Mouse (Mus musculus) limb, embryonic 12.5 days (tissue): ENCODE data around the gene Syngr2. TPM values are rescaled to one million over a fixed set of nuclear protein-coding genes. Genes with fewer than 3 reads are reported as not detected.
"Not testable (repeated sequence)": the region's sequence is repeated elsewhere in the genome, so short reads cannot be mapped to it uniquely, and the experiment has no call there.

Source experiments
- ATAC-seq: fragments of 200-750 bp; cut with Nextera tagmentation; 2 replicates; pipeline ENCODE4 v1.8.0; 2017; ENCODE audit warnings: low read depth, moderate TSS enrichment; ENCODE audit not compliant: insufficient number of reproducible peaks, insufficient read depth, low FRiP score, low TSS enrichment
- H3K27ac ChIP-seq: fragments of 300-500 bp; sonication (generic); 2 replicates; pipeline ENCODE4 v1.5.1; 2016; ENCODE audit warnings: mild to moderate bottlenecking, moderate library complexity
- H3K27me3 ChIP-seq: fragments of 300-500 bp; sonication (generic); 2 replicates; pipeline ENCODE4 v1.6.1; 2016; ENCODE audit warnings: mild to moderate bottlenecking, moderate library complexity
- H3K36me3 ChIP-seq: fragments of 300-500 bp; sonication (generic); 2 replicates; pipeline ENCODE4 v1.6.1; 2016; ENCODE audit warnings: mild to moderate bottlenecking, moderate library complexity
- H3K4me1 ChIP-seq: fragments of 300-500 bp; sonication (generic); replicated peaks from 2 replicates; pipeline ENCODE4 v1.6.1; 2016
- H3K4me2 ChIP-seq: fragments of 300-500 bp; sonication (generic); 2 replicates; pipeline ENCODE4 v1.6.1; 2016; ENCODE audit warnings: mild to moderate bottlenecking, moderate library complexity
- H3K4me3 ChIP-seq: fragments of 300-500 bp; sonication (generic); replicated peaks from 2 replicates; pipeline ENCODE4 v1.5.1; 2016; ENCODE audit warnings: mild to moderate bottlenecking
- H3K9ac ChIP-seq: fragments of 300-500 bp; sonication (generic); replicated peaks from 2 replicates; pipeline ENCODE4 v1.6.1; 2016; ENCODE audit warnings: mild to moderate bottlenecking, moderate library complexity
- H3K9me3 ChIP-seq: fragments of 300-500 bp; sonication (generic); 2 replicates; pipeline ENCODE4 v1.6.1; 2016; ENCODE audit warnings: mild to moderate bottlenecking, moderate library complexity
- WGBS: fragments of 180-500 bp; shearing (Covaris S2); methylation state at CpG from one replicate; pipeline ENCODE4 v1.1.7; 2016; 5-methylcytosine and 5-hydroxymethylcytosine counted together
- polyA plus RNA-seq: library from polyadenylated mRNA; unstranded; fragments of >200 nt; fragmentation: Nextera tagmentation; extraction: Ambion mirVana; gene quantifications from 2 replicates; pipeline ENCODE4 v1.2.1, GENCODE M21; 2016

The Syngr2 gene
- polyA plus RNA-seq, 1 experiment from 2014 or later = 27.6 TPM

- 95% methylated on average over 6 of the region's 6 CpGs for whole genome bisulfite sequencing
- Histone ChIP-seq H3K27ac (no peak overlapping the region), H3K36me3 (peaks cover 81% of the 10 kb centered on the region)
These were observed 5.4 kb downstream of the Syngr2 start for GRCm38 (mm10) chr11:117814704-117815366.

GRCm38 (mm10) chr11:117815850-117816249 is 6.4 kb downstream of the Syngr2 start:
- not testable (repeated sequence) for H3K9ac ChIP-seq, H3K27ac ChIP-seq, ATAC-seq, H3K4me2 ChIP-seq, H3K4me3 ChIP-seq, H3K4me1 ChIP-seq, H3K27me3 ChIP-seq, H3K9me3 ChIP-seq
- peaks cover 91% of the 10 kb centered on the region for H3K36me3 ChIP-seq
- 79% methylated on average over 9 of the region's 9 CpGs for WGBS

More at GRCm38 (mm10) chr11:117814704-117815366, 5.4 kb downstream of the Syngr2 start:
- no peak for ATAC-seq
- H3K4me3 ChIP-seq = no peak overlapping the region
- H3K9ac ChIP-seq = no peak overlapping the region
- peaks cover 20% of the 10 kb centered on the region for H3K4me1 ChIP-seq
- H3K4me2 ChIP-seq = no peak overlapping the region
- no peaks in the 10 kb centered on the region for H3K27me3 ChIP-seq
- no peaks in the 10 kb centered on the region for H3K9me3 ChIP-seq

- Histone ChIP-seq H3K4me2 (no peak overlapping the region), H3K27me3 (no peaks in the 10 kb centered on the region), H3K27ac (no peak overlapping the region), H3K4me3 (no peak overlapping the region), H3K36me3 (peaks cover 98% of the 10 kb centered on the region), H3K9me3 (no peaks in the 10 kb centered on the region), H3K4me1 (peaks cover 4% of the 10 kb centered on the region; the same call in 1 of the 2 replicates), H3K9ac (no peak overlapping the region)
- ATAC-seq = no peak
- WGBS = 85% methylated on average over 13 of the region's 13 CpGs
These were observed 7.0 kb downstream of the Syngr2 start for GRCm38 (mm10) chr11:117816389-117816996.

- ATAC-seq = no peak
- Histone ChIP-seq H3K4me1 (peaks cover 6% of the 10 kb centered on the region), H3K27me3 (no peaks in the 10 kb centered on the region), H3K27ac (no peak overlapping the region), H3K9me3 (no peaks in the 10 kb centered on the region), H3K9ac (no peak overlapping the region), H3K36me3 (peaks cover 100% of the 10 kb centered on the region), H3K4me3 (no peak overlapping the region), H3K4me2 (no peak overlapping the region)
- WGBS = 65% methylated on average over 8 of the region's 8 CpGs
These were observed 9.6 kb downstream of the Syngr2 start for GRCm38 (mm10) chr11:117819095-117819494.

GRCm38 (mm10) chr11:117820173-117820572 is 10.7 kb downstream of the Syngr2 start:
- Histone ChIP-seq H3K9me3 (no peaks in the 10 kb centered on the region), H3K27me3 (no peaks in the 10 kb centered on the region), H3K27ac (no peak overlapping the region), H3K4me3 (no peak overlapping the region), H3K9ac (no peak overlapping the region), H3K4me1 (peaks cover 13% of the 10 kb centered on the region), H3K36me3 (peaks cover 89% of the 10 kb centered on the region), H3K4me2 (no peak overlapping the region)
- ATAC-seq = no peak
- 96% methylated on average over 7 of the region's 7 CpGs for WGBS

GRCm38 (mm10) chr11:117821868-117822267 is 12.4 kb downstream of the Syngr2 start:
- H3K9ac ChIP-seq = no peak overlapping the region
- WGBS = 91% methylated on average over 9 of the region's 9 CpGs
- no peak for ATAC-seq
- no peaks in the 10 kb centered on the region for H3K27me3 ChIP-seq
- H3K36me3 ChIP-seq = peaks cover 72% of the 10 kb centered on the region
- no peak overlapping the region for H3K4me3 ChIP-seq
- no peak overlapping the region for H3K27ac ChIP-seq
- no peak overlapping the region for H3K4me2 ChIP-seq
- H3K4me1 ChIP-seq = peaks cover 22% of the 10 kb centered on the region
- H3K9me3 ChIP-seq = no peaks in the 10 kb centered on the region

GRCm38 (mm10) chr11:117822728-117823241 is 13.3 kb downstream of the Syngr2 start:
- Histone ChIP-seq H3K4me1 (peaks cover 31% of the 10 kb centered on the region), H3K27ac (no peak overlapping the region), H3K9me3 (no peaks in the 10 kb centered on the region), H3K27me3 (no peaks in the 10 kb centered on the region), H3K4me2 (no peak overlapping the region), H3K4me3 (no peak overlapping the region), H3K9ac (no peak overlapping the region), H3K36me3 (peaks cover 63% of the 10 kb centered on the region)
- WGBS = 90% methylated on average over 7 of the region's 7 CpGs
- ATAC-seq = no peak

GRCm38 (mm10) chr11:117823411-117823810 is 13.9 kb downstream of the Syngr2 start:
- ATAC-seq = no peak
- H3K27me3 ChIP-seq = no peaks in the 10 kb centered on the region
- H3K9me3 ChIP-seq = no peaks in the 10 kb centered on the region
- peaks cover 57% of the 10 kb centered on the region for H3K36me3 ChIP-seq
- no peak overlapping the region for H3K27ac ChIP-seq
- 93% methylated on average over 6 of the region's 6 CpGs for WGBS
- H3K4me2 ChIP-seq = no peak overlapping the region
- H3K4me1 ChIP-seq = peaks cover 37% of the 10 kb centered on the region
- H3K9ac ChIP-seq = no peak overlapping the region
- no peak overlapping the region for H3K4me3 ChIP-seq

- H3K9me3 ChIP-seq = no peaks in the 10 kb centered on the region
- H3K4me3 ChIP-seq = peak overlapping the region; percentile 55
- H3K4me1 ChIP-seq = peaks cover 40% of the 10 kb centered on the region
- WGBS = 28% methylated on average over 23 of the region's 23 CpGs
- no peak for ATAC-seq
- H3K27me3 ChIP-seq = no peaks in the 10 kb centered on the region
- H3K9ac ChIP-seq = peak overlapping the region; percentile 65
- peak overlapping the region; percentile 82 for H3K4me2 ChIP-seq
- peak overlapping the region; percentile 97; the same call in 1 of the 2 replicates for H3K27ac ChIP-seq
- peaks cover 48% of the 10 kb centered on the region for H3K36me3 ChIP-seq
These were observed 14.8 kb downstream of the Syngr2 start for GRCm38 (mm10) chr11:117824060-117824969.

- Histone ChIP-seq H3K4me3 (peak within 1 kb of the TSS; percentile 55), H3K9ac (peak within 1 kb of the TSS; percentile 65), H3K27ac (peak within 1 kb of the TSS; percentile 97), H3K4me1 (peaks cover 46% of the 10 kb centered on the region), H3K9me3 (no peaks in the 10 kb centered on the region), H3K4me2 (peak within 1 kb of the TSS; percentile 82), H3K27me3 (no peaks in the 10 kb centered on the region), H3K36me3 (peaks cover 36% of the 10 kb centered on the region)
- under 1% methylated on average over 34 of the region's 34 CpGs for WGBS
- peak; percentile 57 for ATAC-seq
These were observed 16.0 kb downstream of the Syngr2 start, which contains the start of the genes Afmid and Tk1 for GRCm38 (mm10) chr11:117825333-117826101. Afmid (plus strand) TSS chr11:117825924. Tk1 (minus strand) TSS chr11:117826092.
